9 mouse cellular contexts compared by ENCODE assay signal in genomic region chr9:40730302-40730700, GRCm38 (mm10). TPM values are rescaled to one million over a fixed set of nuclear protein-coding genes. Genes with fewer than 3 reads are reported as not detected.
A peak's percentile ranks its signal among the peaks of the same experiment; 100 is the strongest.
DNase-seq lines count a peak whose midpoint lies in the region; ATAC-seq and TF ChIP-seq lines count a peak whose summit lies in the region.
"Had no signal": no experiment of that assay in that cellular context is flagged by ENCODE, and none has a peak within 500 bp of the region (broad histone marks: within the 10 kb centered on the region; RNA-seq: fewer than 3 reads in every experiment).

No protein-coding gene starts in this region.

- no peak for DNase-seq in kidney, postnatal 14 days
- no peak for DNase-seq in embryonic facial prominence, embryonic 11.5 days (ENCODE audit: low spot score)
- no peak for DNase-seq in hindbrain, postnatal 0 days (ENCODE audit: low spot score)
- DNase-seq in natural killer cell, adult 2 months (ENCODE audit: low spot score in 2 of 2): no peak
- DNase-seq in urinary bladder, postnatal 4 days (ENCODE audit: low spot score in 2 of 2): no peak

- ATAC-seq in kidney, embryonic 16.5 days (ENCODE audit: low FRiP score, low TSS enrichment): no peak
- no peak for ATAC-seq in embryonic facial prominence, embryonic 11.5 days (replicated peaks; ENCODE audit: insufficient number of reproducible peaks, low FRiP score, low TSS enrichment, low read depth)
- ATAC-seq in hindbrain, postnatal 0 days: peak; percentile 11; the same call in 1 of the 2 replicates
- peak; percentile 46 for ATAC-seq in midbrain, embryonic 16.5 days
- no peak for ATAC-seq in megakaryocyte-erythroid progenitor cell, adult 5-6 weeks (replicated peaks; ENCODE audit: low FRiP score, low TSS enrichment, poor library complexity, severe bottlenecking)

- H3K36me3 ChIP-seq in kidney, embryonic 16.5 days (ENCODE audit: insufficient read depth, low read length): no peaks in the 10 kb centered on the region
- no peaks in the 10 kb centered on the region for H3K36me3 ChIP-seq in embryonic facial prominence, embryonic 11.5 days (replicated peaks; ENCODE audit: control insufficient read depth, insufficient read depth, low read depth, low read length)
- H3K36me3 ChIP-seq in hindbrain, postnatal 0 days (ENCODE audit: insufficient read depth, low read length): no peaks in the 10 kb centered on the region
- H3K36me3 ChIP-seq in midbrain, embryonic 16.5 days (ENCODE audit: control insufficient read depth, insufficient read depth, low read length): no peaks in the 10 kb centered on the region

- H3K4me3 ChIP-seq in kidney, embryonic 16.5 days (ENCODE audit: low read length): peak overlapping the region; percentile 42
- peak overlapping the region; percentile 35 for H3K4me3 ChIP-seq in embryonic facial prominence, embryonic 11.5 days (ENCODE audit: low read depth, low read length)
- H3K4me3 ChIP-seq in hindbrain, postnatal 0 days (ENCODE audit: low read length): peak overlapping the region; percentile 28
- H3K4me3 ChIP-seq in midbrain, embryonic 16.5 days (ENCODE audit: low read depth, low read length): peak overlapping the region; percentile 26

- 38% methylated on average over 12 of the region's 12 CpGs for WGBS in kidney, embryonic 16.5 days
- 38% methylated on average over 12 of the region's 12 CpGs for WGBS in embryonic facial prominence, embryonic 11.5 days
- WGBS in hindbrain, postnatal 0 days: 65% methylated on average over 12 of the region's 12 CpGs
- 57% methylated on average over 12 of the region's 12 CpGs for WGBS in midbrain, embryonic 16.5 days

- H3K4me2 ChIP-seq in kidney, embryonic 16.5 days (replicated peaks; ENCODE audit: low read depth, low read length): peak overlapping the region; percentile 67
- peak overlapping the region; percentile 74 for H3K4me2 ChIP-seq in embryonic facial prominence, embryonic 11.5 days (ENCODE audit: low read depth, low read length)
- H3K4me2 ChIP-seq in hindbrain, postnatal 0 days (ENCODE audit: low read depth, low read length): peak overlapping the region; percentile 57
- H3K4me2 ChIP-seq in midbrain, embryonic 16.5 days (ENCODE audit: low read length): peak overlapping the region; percentile 52

- no peak for TF ChIP-seq CTCF in hindbrain, postnatal 0 days (IDR thresholded peaks at IDR 0.05; ENCODE audit: low read depth)

- no peaks in the 10 kb centered on the region for H3K9me3 ChIP-seq in kidney, embryonic 16.5 days (ENCODE audit: low read length)
- no peaks in the 10 kb centered on the region for H3K9me3 ChIP-seq in embryonic facial prominence, embryonic 11.5 days (replicated peaks; ENCODE audit: control insufficient read depth, low read length)
- no peaks in the 10 kb centered on the region for H3K9me3 ChIP-seq in hindbrain, postnatal 0 days (ENCODE audit: low read length)
- no peaks in the 10 kb centered on the region for H3K9me3 ChIP-seq in midbrain, embryonic 16.5 days (replicated peaks; ENCODE audit: control insufficient read depth, low read length, poor library complexity, severe bottlenecking)

- no peaks in the 10 kb centered on the region for H3K27me3 ChIP-seq in kidney, embryonic 16.5 days (ENCODE audit: insufficient read depth, low read length)
- H3K27me3 ChIP-seq in embryonic facial prominence, embryonic 11.5 days (ENCODE audit: control insufficient read depth, insufficient read depth, low read length): no peaks in the 10 kb centered on the region
- no peaks in the 10 kb centered on the region for H3K27me3 ChIP-seq in hindbrain, postnatal 0 days (ENCODE audit: insufficient read depth, low read length)
- no peaks in the 10 kb centered on the region for H3K27me3 ChIP-seq in midbrain, embryonic 16.5 days (ENCODE audit: control insufficient read depth, insufficient read depth, low read depth, low read length)

- peak overlapping the region; percentile 59 for H3K9ac ChIP-seq in kidney, embryonic 16.5 days (replicated peaks; ENCODE audit: low read length)
- peak overlapping the region; percentile 65 for H3K9ac ChIP-seq in embryonic facial prominence, embryonic 11.5 days (replicated peaks; ENCODE audit: low read length)
- peak overlapping the region; percentile 39 for H3K9ac ChIP-seq in hindbrain, postnatal 0 days (replicated peaks; ENCODE audit: low read length)
- H3K9ac ChIP-seq in midbrain, embryonic 16.5 days (ENCODE audit: low read depth, low read length): peak overlapping the region; percentile 35

- peak overlapping the region; percentile 92 for H3K27ac ChIP-seq in kidney, embryonic 16.5 days (ENCODE audit: low read length)
- peak overlapping the region; percentile 98 for H3K27ac ChIP-seq in embryonic facial prominence, embryonic 11.5 days (replicated peaks; ENCODE audit: low read depth, low read length)
- peak overlapping the region; percentile 86 for H3K27ac ChIP-seq in hindbrain, postnatal 0 days
- H3K27ac ChIP-seq in midbrain, embryonic 16.5 days (ENCODE audit: low read length): peak overlapping the region; percentile 80

- H3K4me1 ChIP-seq in kidney, embryonic 16.5 days (ENCODE audit: insufficient read depth, low read length): peaks cover 18% of the 10 kb centered on the region
- no peaks in the 10 kb centered on the region for H3K4me1 ChIP-seq in embryonic facial prominence, embryonic 11.5 days (ENCODE audit: control insufficient read depth, insufficient read depth, low read length)
- peaks cover 11% of the 10 kb centered on the region for H3K4me1 ChIP-seq in hindbrain, postnatal 0 days (ENCODE audit: insufficient read depth, low read length)
- H3K4me1 ChIP-seq in midbrain, embryonic 16.5 days (ENCODE audit: control insufficient read depth, insufficient read depth, low read length): peaks cover 13% of the 10 kb centered on the region

RNA-seq across cellular contexts. Expression of gene Clmp, which starts 44.5 kb away (rescaled TPM):
- polyA plus RNA-seq in kidney, embryonic 16.5 days (2015; fragmentation: Nextera tagmentation; extraction: Ambion mirVana): 28.0 and 31.3 TPM in 2 replicates
- polyA plus RNA-seq in embryonic facial prominence, embryonic 11.5 days (2014; fragmentation: Nextera tagmentation; extraction: Ambion mirVana): 59.8 and 72.3 TPM in 2 replicates
- total RNA-seq in hindbrain, postnatal 0 days (2014; rRNA removed): 66.0 and 79.5 TPM in 2 replicates
- polyA plus RNA-seq in hindbrain, postnatal 0 days (2015; fragmentation: Nextera tagmentation; extraction: Ambion mirVana): 42.3 and 43.3 TPM in 2 replicates
- 50.3 and 50.9 TPM in 2 replicates for polyA plus RNA-seq in midbrain, embryonic 16.5 days (2015; fragmentation: Nextera tagmentation; extraction: Ambion mirVana)
- not detected in 2 replicates for total RNA-seq in megakaryocyte-erythroid progenitor cell, adult 5-6 weeks (2014; fragmentation: Nextera tagmentation)
- 0.19 and 0.27 TPM in 2 replicates for total RNA-seq in megakaryocyte-erythroid progenitor cell, adult 5-6 weeks (2017)

RNA-seq across cellular contexts. Expression of gene Gm21915, which starts 59.9 kb away (rescaled TPM):
- not detected in 2 replicates for polyA plus RNA-seq in kidney, embryonic 16.5 days (2015; fragmentation: Nextera tagmentation; extraction: Ambion mirVana)
- not detected in 2 replicates for polyA plus RNA-seq in embryonic facial prominence, embryonic 11.5 days (2014; fragmentation: Nextera tagmentation; extraction: Ambion mirVana)
- not detected in 2 replicates for total RNA-seq in hindbrain, postnatal 0 days (2014; rRNA removed)
- not detected in 2 replicates for polyA plus RNA-seq in hindbrain, postnatal 0 days (2015; fragmentation: Nextera tagmentation; extraction: Ambion mirVana)
- not detected in 2 replicates for polyA plus RNA-seq in midbrain, embryonic 16.5 days (2015; fragmentation: Nextera tagmentation; extraction: Ambion mirVana)
- total RNA-seq in megakaryocyte-erythroid progenitor cell, adult 5-6 weeks (2014; fragmentation: Nextera tagmentation): not detected in 2 replicates
- not detected in 2 replicates for total RNA-seq in megakaryocyte-erythroid progenitor cell, adult 5-6 weeks (2017)
- total RNA-seq: layer of hippocampus, adult 8-10 months had no signal

Comparison
In these comparisons a context has a peak if more than half of its experiments do, and no peak if none do; other contexts are left out.
1. ATAC-seq: peak in hindbrain, postnatal 0 days (single experiment) and midbrain, embryonic 16.5 days (single experiment); none in kidney, embryonic 16.5 days (single experiment), embryonic facial prominence, embryonic 11.5 days (single experiment) and megakaryocyte-erythroid progenitor cell, adult 5-6 weeks (single experiment).
2. Peak in every context shown above with its lines, with median percentiles within 50 percentile points of each other: H3K27ac ChIP-seq, H3K4me2 ChIP-seq, H3K4me3 ChIP-seq and H3K9ac ChIP-seq.